8 mouse cellular contexts compared by ENCODE assay signal in genomic region chr11:95750995-95751394, GRCm38 (mm10). TPM values are rescaled to one million over a fixed set of nuclear protein-coding genes. Genes with fewer than 3 reads are reported as not detected.
DNase-seq lines count a peak whose midpoint lies in the region; TF ChIP-seq lines count a peak whose summit lies in the region.

No protein-coding gene starts in this region.

- no peak overlapping the region for H3K4me3 ChIP-seq in lung, adult 2 months (replicated peaks; ENCODE audit: extremely low read depth, low read depth, low read length)

- TF ChIP-seq POLR2A in lung, adult 2 months (IDR thresholded peaks at IDR 0.05; ENCODE audit: borderline replicate concordance, extremely low read depth, low read depth, low read length), result no peak

- 0 out of 2 replicates have a peak, but pooled peaks cover 2% of the 10 kb centered on the region for H3K4me1 ChIP-seq in lung, adult 2 months (ENCODE audit: control insufficient read depth, insufficient read depth, low read length)

- peak; percentile 86 for DNase-seq in CD4-positive, CD25-positive, alpha-beta regulatory T cell, adult 2 months (ENCODE audit: low read depth, low spot score)
- DNase-seq in Muller cell, postnatal 12 days (ENCODE audit: inconsistent ontology term), result peak; percentile 44
- peak; percentile 71 for DNase-seq in cerebellum, adult 9-11 months
- DNase-seq in gastrocnemius, postnatal 25 days, result peak; percentile 25
- DNase-seq in kidney, postnatal 4 days, result peak; percentile 80 to 83
- peak; percentile 72 for DNase-seq in lung, adult 2 months
- DNase-seq in right cerebral cortex, postnatal 10 days (ENCODE audit: low spot score in 2 of 2), result peak; percentile 77 to 82
- DNase-seq in urinary bladder, postnatal 25 days (ENCODE audit: low spot score), result peak; percentile 85

- WGBS in lung, adult 2 months, result 0% methylated on average over 1 of the region's 1 CpGs

- peak; percentile 94 for TF ChIP-seq CTCF in lung, adult 2 months (IDR thresholded peaks at IDR 0.05; ENCODE audit: insufficient read depth, low read length)

RNA-seq across cellular contexts. Expression of gene B130006D01Rik, which starts 27.6 kb away (rescaled TPM):
- total RNA-seq in gastrocnemius, postnatal 25 days (2021), result under 1 TPM; 0.29 to 0.36 TPM
- polyA plus RNA-seq in lung, adult 2 months (2012; rRNA removed), result 0.07 and 0.18 TPM in 2 replicates

RNA-seq across cellular contexts. Expression of gene Zfp652, which starts 38.5 kb away (rescaled TPM):
- 10 to 100 TPM; 62.2 to 71.7 TPM for total RNA-seq in gastrocnemius, postnatal 25 days (2021)
- polyA plus RNA-seq in lung, adult 2 months (2012; rRNA removed), result 35.6 and 40.4 TPM in 2 replicates

Comparison
In these comparisons a context has a peak if more than half of its experiments do, and no peak if none do; other contexts are left out.
1. DNase-seq: peak in every context shown above with its lines; median percentile 86 in CD4-positive, CD25-positive, alpha-beta regulatory T cell, adult 2 months; 85 in urinary bladder, postnatal 25 days; 82 in kidney, postnatal 4 days; 80 in right cerebral cortex, postnatal 10 days; 72 in lung, adult 2 months; 71 in cerebellum, adult 9-11 months; 44 in Muller cell, postnatal 12 days; 25 in gastrocnemius, postnatal 25 days.